In genomic region chr15:8411873-8412272, GRCm38 (mm10) we compare ENCODE assay signal across 18 mouse cellular contexts. TPM values are rescaled to one million over a fixed set of nuclear protein-coding genes. Genes with fewer than 3 reads are reported as not detected.
A peak's percentile ranks its signal among the peaks of the same experiment; 100 is the strongest.
DNase-seq lines count a peak whose midpoint lies in the region; ATAC-seq lines count a peak whose summit lies in the region.
"Had no signal": no experiment of that assay in that cellular context is flagged by ENCODE, and none has a peak within 500 bp of the region (broad histone marks: within the 10 kb centered on the region; RNA-seq: fewer than 3 reads in every experiment).

No protein-coding gene starts in this region.

- peaks cover 3% of the 10 kb centered on the region for H3K36me3 ChIP-seq in megakaryocyte, embryonic 14.5 days (replicated peaks; ENCODE audit: low read length)
- no peaks in the 10 kb centered on the region for H3K36me3 ChIP-seq in midbrain, embryonic 13.5 days
- H3K36me3 ChIP-seq: embryonic facial prominence, embryonic 13.5 days; heart, embryonic 12.5 days; hindbrain, embryonic 10.5 days had no signal

- no peak overlapping the region for H3K4me2 ChIP-seq in midbrain, embryonic 13.5 days (replicated peaks)
- H3K4me2 ChIP-seq: embryonic facial prominence, embryonic 13.5 days; forebrain, embryonic 13.5 days; heart, embryonic 12.5 days; hindbrain, embryonic 14.5 days had no signal

- DNase-seq in MEL-GATA-1-ER (ENCODE audit: extremely low read depth, low read depth): peak; percentile 41
- no peak for DNase-seq in cerebellum, adult 8-10 months
- DNase-seq: adrenal gland, adult 2 months; adrenal gland, postnatal 25 days; B cell, adult 2 months; cerebellum, adult 9-10 months; cerebellum, postnatal 25 days; forebrain, postnatal 0 days; gastrocnemius, postnatal 14 days had no signal

- ATAC-seq in megakaryocyte, adult 5-6 weeks (ENCODE audit: poor library complexity, severe bottlenecking): no peak
- peak; percentile 38 for ATAC-seq in megakaryocyte progenitor cell, adult 5-6 weeks (replicated peaks; ENCODE audit: poor library complexity)
- no peak for ATAC-seq in midbrain, embryonic 13.5 days
- ATAC-seq: forebrain, embryonic 13.5 days; forebrain, postnatal 0 days had no signal

- no peaks in the 10 kb centered on the region for H3K9me3 ChIP-seq in megakaryocyte, embryonic 14.5 days
- H3K9me3 ChIP-seq in midbrain, embryonic 13.5 days: no peaks in the 10 kb centered on the region
- H3K9me3 ChIP-seq: embryonic facial prominence, embryonic 13.5 days; forebrain, embryonic 13.5 days; heart, embryonic 12.5 days; hindbrain, embryonic 10.5 days had no signal

- H3K27ac ChIP-seq in midbrain, embryonic 13.5 days: no peak overlapping the region
- H3K27ac ChIP-seq: embryonic facial prominence, embryonic 13.5 days; forebrain, embryonic 13.5 days; hindbrain, embryonic 10.5 days; hindbrain, embryonic 14.5 days had no signal

- H3K27me3 ChIP-seq in megakaryocyte, embryonic 14.5 days (replicated peaks): no peaks in the 10 kb centered on the region
- H3K27me3 ChIP-seq in midbrain, embryonic 13.5 days: no peaks in the 10 kb centered on the region
- H3K27me3 ChIP-seq: embryonic facial prominence, embryonic 13.5 days; forebrain, embryonic 13.5 days; heart, embryonic 12.5 days had no signal

- no peak overlapping the region for H3K9ac ChIP-seq in midbrain, embryonic 13.5 days (replicated peaks)
- H3K9ac ChIP-seq: embryonic facial prominence, embryonic 13.5 days; forebrain, embryonic 13.5 days; forebrain, postnatal 0 days; heart, embryonic 12.5 days; hindbrain, embryonic 14.5 days had no signal

- 85% methylated on average over 1 of the region's 1 CpGs for WGBS in midbrain, embryonic 13.5 days

- peaks cover 61% of the 10 kb centered on the region for H3K4me1 ChIP-seq in megakaryocyte, embryonic 14.5 days
- H3K4me1 ChIP-seq in midbrain, embryonic 13.5 days (replicated peaks): no peaks in the 10 kb centered on the region
- H3K4me1 ChIP-seq: embryonic facial prominence, embryonic 13.5 days; forebrain, embryonic 13.5 days; hindbrain, embryonic 10.5 days had no signal

- peak overlapping the region; percentile 64 for H3K4me3 ChIP-seq in megakaryocyte, embryonic 14.5 days (replicated peaks)
- no peak overlapping the region for H3K4me3 ChIP-seq in midbrain, embryonic 13.5 days (replicated peaks)
- H3K4me3 ChIP-seq: embryonic facial prominence, embryonic 13.5 days; forebrain, embryonic 13.5 days; heart, embryonic 12.5 days; hindbrain, embryonic 10.5 days had no signal

RNA-seq across cellular contexts. Expression of gene Nipbl, which starts 32.4 kb away (rescaled TPM):
- polyA plus RNA-seq in megakaryocyte, embryonic 14.5 days (2012; ENCODE audit: insufficient read depth, low replicate concordance): 0.17 and 1.7 TPM in 2 replicates
- 69.1 and 73.4 TPM in 2 replicates for total RNA-seq in megakaryocyte, adult 5-6 weeks (2015)
- 45.2 and 66.3 TPM in 2 replicates for total RNA-seq in megakaryocyte, adult 5-6 weeks (2017)
- total RNA-seq in megakaryocyte progenitor cell, adult 5-6 weeks (2015): 62.0 and 68.8 TPM in 2 replicates
- total RNA-seq in megakaryocyte progenitor cell, adult 5-6 weeks (2017): 33.6 and 44.6 TPM in 2 replicates
- polyA plus RNA-seq in midbrain, embryonic 13.5 days (2015; fragmentation: Nextera tagmentation; extraction: Ambion mirVana): 20.5 TPM in 2 replicates
